Mouse (Mus musculus) induced T-regulatory cell, adult 2 months (primary cell): ENCODE measurements at regions not wholly inside any gene's neighbourhood (a gene's known extent, or its start where the extent isn't known, plus 50 kb on each side); places are given as distances from the start of the nearest gene placed in this dataset.

Experiments
- DNase-seq: peaks from one replicate; pipeline ENCODE4 v3.0.0-alpha.2; 2012; ENCODE audit warnings: low read depth

DNA sequence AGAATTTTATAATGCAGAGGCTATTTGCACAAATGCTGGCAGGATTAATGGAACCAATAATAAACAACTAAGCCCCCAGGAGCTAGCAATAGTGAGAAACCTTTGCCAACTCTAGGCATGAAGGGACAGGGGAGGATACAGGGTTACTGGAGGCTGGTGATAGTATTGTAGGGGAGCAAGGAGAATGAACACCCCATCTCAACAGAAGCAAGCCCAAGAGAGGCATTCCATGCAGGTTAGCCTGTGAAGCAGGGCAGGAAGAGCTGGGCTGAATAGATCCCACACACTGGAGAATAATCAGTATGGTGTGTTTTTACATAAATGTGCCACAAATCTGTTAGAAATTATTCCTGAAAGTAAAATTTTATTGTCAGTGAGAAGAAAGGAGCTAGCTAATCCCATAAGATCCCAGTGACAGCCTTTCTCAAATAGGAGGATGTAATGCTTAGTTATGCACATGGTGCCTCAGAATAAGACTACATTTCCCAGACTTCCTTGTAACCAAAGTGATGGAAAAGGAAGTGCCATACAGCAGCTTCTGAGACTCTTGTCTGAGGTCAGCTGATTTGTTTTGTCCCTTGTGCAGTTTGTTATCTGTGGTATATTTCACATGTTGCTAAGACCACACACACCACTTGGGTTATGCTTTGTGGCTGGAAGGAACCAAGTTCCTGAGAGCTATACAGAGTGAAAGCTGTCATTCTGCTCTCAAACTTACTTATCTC lies 111.1 kb downstream of the Ccdc71l start:
- DNase-seq: peak; percentile 1

DNA sequence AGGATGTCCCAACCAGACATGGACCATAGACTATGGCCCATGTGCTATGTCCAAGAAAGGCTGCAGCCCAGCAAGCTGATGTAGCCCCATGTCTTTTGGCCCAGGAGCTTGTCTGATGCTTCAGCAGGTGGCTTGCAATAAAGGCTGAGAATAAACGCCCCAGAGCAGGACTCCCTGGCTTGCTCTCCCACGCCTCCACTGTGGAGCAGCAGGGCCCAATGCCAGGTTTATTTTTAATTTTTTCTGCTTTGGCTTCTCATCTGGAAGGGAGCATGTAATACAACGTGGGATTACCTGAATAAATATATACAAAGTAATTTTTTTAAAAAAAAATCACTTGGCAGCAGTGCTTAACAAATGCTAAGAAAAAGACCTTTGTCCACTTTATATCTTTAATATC lies 125.7 kb downstream of the Ccdc71l start:
- DNase-seq: no peak

DNA sequence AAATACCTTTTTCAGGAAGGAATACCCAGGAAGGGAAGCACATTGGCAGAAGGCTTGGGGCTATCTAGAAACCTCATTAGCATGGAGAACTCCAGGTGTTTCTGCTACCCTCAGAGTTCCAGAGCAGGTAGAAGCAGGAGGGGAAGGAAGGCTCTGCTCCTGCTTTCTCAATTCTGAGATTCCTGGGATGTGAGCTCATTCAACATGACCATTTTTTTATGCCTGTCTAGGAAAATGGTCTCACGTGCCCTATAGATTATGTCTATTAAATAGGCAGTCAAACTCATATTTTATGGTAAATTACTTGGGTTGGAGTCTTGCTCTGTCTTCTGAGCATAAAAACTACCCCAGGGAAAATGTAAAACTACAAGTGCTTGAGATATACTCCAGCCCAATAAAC lies 130.2 kb downstream of the Ccdc71l start:
- DNase-seq: no peak

DNA sequence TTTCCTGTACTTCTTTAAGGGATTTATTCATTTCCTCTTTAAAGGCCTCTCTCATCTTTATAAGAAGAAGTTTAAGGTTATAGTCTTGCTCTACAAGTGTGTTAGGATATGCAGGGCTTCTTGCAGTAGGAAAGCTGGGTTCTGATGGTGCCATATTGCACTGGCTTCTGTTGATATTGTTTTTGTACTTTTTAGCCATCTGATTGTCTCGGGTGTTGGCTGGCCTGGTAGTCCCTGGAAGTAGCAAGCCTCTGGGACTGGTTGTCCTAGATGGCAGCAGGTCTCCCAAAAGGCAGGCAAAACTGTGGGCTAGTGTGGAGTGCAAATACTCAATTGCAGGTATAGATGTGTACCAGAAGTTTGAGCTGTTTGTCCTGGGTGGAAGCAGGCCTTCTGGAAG lies 147.1 kb downstream of the Ccdc71l start:
- DNase-seq: no peak

DNA sequence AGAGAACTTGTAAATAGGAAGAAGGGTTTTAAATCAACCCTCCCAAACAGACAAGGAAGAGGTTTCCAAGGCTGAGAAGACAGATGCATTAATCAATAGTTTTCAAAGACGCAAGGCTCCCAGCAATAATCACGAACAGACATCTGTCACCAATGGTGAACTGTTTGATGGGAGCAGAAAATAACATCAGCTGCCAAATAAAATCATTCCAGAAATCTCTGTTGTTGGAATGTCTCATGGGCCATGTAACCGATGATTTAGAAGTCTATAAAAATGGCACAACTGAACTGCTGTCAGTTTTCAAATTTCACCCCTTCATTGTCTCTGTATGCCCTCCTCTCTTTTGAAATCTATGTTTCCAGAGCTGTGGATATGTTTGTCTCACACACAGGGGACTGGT lies 152.7 kb downstream of the Ccdc71l start:
- DNase-seq: no peak

DNA sequence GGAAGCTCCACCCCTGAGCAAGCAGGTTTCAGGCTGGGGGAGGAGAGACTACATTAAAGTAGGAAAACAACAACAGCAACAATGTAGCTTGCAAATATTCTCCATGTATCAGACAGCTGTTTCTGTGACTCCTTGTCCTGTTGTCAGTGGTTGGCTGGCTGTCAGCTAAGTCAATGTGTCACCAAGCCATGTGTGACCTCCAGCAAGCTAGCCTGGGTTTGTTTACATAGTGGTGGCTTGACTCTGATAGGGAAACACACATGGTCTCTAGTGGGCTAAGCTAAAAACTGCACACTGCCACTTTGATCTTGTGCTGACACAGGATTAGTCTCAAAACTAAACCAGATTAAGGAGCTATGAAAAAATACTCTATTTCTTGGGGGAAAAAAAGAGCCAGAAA lies 155.1 kb downstream of the Ccdc71l start:
- no peak for DNase-seq

DNA sequence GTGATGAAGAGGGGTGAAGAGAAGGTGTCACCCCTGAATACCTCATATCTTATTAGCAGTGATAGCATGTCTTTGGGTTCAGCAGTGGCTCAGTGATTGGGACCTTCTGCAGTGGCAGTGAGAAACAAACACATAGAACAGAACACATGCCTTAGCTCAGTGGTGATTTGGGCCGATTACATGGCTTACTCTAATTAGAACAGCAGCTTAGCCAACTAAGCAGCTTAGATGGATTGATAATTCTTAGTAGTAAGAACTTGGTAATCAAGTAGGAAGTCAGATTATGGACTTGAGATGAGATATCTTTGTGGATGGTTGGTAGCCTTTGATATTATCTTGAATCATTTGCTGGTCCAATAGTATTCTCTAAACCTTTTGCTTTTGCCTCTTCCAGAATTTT lies 167.0 kb downstream of the Ccdc71l start:
- DNase-seq: no peak

DNA sequence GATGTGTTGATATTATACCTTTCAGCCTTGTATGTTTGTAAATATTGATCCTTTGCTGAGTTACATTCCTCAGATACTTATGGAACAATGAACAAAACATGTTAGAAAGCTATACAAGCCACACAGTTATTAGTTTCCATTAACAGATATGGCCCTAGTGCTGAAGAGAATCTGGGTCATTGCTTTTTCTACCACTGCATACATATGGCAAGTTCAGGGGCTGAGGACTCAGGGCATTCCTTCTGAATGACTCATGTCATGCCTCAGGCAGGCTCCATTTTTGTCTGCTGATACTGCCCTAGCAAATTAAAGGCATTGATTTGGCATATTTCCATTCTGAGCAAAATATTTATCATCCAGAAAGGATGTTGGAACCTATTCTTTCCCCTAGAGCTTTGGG lies 167.9 kb downstream of the Ccdc71l start:
- no peak for DNase-seq

DNA sequence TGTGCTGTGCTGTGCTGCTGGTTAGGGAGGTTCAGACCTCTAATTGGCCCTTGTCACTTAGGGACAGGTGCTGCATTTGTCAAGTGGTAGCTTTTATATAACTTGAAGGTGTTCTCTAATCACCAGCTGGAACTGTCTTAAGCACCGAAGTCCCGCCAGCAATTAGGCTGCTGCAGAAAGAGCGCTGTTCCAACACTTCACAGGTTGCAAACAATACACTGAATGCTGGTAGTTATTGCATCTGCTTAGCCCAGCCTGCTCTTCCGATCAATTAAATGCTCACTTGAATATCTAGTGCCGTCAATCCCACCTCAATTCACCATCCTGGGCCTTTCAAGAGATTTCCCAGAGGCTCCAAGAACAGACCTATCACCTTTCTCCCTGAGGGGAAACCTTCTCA lies 175.3 kb downstream of the Ccdc71l start:
- no peak for DNase-seq

DNA sequence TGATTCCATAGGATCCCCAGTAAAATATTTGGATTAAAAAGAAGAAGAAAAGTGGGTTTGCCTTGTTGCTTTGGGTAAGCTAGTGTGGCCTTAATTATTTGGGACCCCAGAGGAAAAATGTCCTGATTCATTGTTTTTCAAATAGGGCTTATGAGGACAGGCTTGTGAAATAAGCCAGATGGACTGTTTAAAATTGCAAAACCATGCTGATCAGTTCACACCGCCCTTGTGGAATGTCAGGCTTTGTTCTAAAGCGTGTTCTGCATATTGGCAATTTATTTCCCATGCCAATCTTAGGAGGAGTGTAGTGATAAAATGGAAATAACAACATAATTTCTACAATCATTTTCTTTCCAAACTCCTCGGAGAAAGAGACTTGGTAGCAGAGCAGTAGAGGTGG lies 189.3 kb downstream of the Ccdc71l start:
- no peak for DNase-seq

DNA sequence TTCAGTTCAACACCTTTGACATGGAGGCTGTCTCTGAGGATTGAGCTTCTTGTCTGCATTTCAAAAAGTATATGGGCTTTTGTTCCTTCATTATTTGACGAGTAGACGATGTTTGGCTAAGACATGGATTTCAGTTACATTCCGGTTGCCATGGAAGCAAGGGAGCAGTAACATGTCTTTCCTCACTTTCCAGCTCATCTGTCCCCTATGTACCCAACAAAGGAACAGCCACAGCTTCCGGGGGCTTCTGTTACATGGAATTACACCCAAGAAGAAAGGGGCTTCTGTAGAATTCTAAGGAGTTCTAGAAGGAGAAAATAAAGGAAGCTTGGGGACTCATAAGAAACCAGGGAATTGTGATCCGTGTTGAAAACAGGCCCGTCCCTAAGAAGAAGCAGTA lies 202.8 kb downstream of the Ccdc71l start:
- DNase-seq: no peak

DNA sequence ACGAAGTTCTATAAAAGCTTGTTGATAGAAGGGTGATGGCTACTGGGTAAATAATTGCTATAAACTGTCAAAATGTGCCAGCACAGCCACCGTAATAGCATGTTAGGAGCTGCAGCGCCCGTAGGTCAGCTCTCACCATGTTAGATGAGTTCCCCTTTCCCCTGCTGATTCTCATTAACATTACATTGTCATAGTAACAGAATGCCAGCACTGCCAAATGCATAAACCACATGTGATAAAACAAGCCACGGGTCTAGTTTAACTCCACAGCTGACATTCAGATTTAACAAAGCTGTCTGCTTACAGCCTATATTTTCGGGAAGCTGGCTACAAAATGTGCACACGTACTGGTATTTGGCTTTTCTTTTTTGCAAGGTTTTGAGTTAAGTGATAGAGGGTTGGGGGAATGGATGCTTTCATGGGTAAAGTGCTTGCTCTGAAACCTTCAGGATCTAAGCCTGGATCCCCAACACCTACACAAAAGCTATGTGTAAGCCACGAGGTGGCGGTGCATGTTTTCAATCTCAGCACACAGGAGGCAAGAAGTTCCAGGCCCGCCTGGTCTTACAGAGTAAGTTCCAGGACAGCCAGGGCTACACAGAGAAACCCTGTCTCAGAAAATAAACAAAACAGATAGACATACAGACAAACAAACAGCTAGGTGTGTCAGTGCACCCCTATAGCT lies 217.1 kb upstream of the Nampt start:
- no peak for DNase-seq

DNA sequence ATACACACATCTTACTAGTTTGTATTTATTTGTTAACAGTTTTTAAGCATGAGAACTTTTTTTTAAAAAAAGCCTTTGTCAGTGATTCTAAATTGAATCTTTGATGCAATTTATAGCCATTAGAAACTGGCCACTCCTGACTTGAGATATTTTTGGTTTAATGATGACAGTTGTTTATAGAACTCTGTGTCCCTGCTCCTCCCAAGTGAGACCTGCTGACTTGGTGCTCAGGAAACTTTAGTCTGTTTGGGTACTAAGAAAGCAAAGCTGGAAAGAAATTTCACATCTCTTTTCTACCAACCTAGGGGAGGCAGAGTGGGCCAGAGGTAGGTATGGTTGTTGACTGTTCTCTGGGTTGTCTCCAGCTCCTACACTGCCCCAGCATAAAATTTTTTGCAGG lies 214.0 kb upstream of the Nampt start:
- DNase-seq: no peak

DNA sequence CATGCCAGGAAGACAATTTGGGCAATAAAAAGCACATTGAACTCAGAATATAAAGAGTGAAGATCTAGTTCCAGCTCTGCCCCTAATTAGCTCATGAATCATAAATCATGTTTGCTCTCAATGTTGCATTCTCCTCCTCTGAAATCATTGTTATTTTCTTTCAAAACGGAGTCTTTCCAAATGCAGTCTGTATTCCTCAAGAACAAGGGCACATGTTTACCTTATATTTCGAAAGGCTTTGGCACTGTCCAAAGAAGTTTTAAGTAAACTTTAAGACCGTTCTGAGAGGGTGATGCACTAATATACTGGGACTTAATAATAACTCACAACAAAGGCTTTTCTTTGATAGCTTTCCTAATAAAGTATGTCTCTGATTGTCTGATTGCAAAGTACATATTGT lies 204.3 kb upstream of the Nampt start:
- DNase-seq: no peak

DNA sequence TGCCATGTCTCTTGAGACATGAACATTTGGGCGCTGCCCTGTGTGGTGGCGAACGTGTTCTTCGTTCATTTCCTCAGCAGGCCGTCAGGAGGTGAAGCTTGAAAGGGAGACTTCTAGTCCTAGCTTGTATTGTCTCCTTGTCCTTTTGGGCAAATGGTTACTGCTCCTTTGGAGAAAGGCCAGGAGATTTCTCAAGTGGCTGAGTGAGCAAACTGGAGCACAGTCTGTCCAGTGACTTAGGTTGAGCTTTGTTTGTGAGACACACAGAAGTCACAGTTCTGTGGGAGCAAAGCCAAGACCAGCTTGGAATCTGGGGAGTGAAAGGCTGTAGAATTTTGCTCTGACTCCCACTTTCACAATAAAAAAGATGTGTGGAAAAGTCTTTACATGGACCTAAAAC lies 203.3 kb upstream of the Nampt start:
- no peak for DNase-seq

DNA sequence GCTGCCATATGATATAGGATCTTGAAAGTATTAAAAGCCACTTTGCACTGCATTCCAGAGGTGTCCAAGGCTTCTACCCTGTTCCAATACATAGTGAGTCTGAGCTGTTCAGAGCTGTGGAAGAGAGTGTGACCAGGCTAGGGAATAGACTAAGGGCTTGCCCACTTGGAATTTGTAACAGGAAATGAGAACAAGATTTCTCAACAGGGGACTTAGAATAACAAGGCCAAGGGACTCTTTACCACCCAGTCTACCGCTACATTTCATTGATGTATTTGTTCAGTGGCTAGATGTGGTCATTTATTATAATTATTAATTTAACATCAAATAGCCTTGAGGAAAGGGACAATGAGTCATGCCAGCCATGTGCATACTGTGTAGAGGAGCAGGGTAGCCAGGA lies 202.3 kb upstream of the Nampt start:
- no peak for DNase-seq

DNA sequence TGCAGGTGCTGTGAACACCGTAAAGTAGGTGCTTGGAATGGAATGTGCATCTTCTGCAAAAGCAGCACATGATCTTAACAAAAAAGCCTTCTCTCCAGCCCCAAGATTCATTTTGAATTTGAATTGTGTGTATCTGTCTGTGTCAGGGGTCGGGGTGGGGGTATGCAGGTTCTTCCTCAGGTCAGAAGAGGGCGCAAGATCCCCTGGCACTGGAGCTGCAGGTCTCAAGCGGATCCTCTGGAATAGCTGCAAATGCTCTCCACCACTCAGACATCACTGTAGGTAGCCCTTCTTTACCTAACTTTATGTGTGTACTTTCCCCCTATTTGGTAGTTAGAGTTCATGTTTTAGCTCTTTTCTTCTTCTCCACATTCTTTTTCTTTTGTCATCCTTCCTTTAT lies 199.5 kb upstream of the Nampt start:
- DNase-seq: no peak

DNA sequence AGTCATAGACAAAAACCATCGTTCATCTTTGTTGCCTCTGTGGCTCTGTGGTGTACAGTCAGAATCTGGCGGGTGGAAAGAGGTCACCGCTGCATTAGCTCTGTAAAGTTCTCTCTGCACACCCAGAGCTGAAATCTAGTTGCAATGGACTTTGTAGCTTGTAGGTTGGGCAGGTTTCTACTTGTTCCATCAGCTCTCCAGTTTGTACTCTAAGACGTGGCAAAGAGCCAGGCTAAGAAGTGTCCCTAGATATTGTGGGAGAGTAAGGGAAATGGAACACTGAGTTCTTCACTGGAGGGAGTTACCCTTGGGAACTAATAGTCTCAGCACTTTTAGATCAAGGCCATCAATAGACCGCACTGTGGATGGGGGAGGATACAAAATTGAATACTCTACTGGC lies 197.6 kb upstream of the Nampt start:
- DNase-seq: no peak

DNA sequence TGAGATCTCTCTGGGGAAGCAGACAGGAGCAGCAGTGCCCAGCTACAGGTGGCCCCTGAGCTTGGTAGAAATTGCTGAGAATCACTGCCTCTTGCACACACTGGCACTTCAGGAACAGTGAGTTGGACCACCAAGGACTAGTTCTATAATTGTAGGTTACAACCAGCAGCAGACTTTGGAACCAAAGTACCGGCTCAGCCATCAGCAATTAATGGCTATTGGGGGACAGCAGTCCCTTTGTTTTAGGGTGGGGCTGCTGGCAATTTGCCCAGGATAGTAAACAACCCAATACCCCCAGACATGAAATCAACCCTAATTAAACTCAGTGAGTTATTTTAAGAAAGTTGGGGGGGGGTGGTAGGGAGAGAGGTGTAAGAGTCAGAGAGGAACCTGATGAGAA lies 190.8 kb upstream of the Nampt start:
- DNase-seq: no peak

DNA sequence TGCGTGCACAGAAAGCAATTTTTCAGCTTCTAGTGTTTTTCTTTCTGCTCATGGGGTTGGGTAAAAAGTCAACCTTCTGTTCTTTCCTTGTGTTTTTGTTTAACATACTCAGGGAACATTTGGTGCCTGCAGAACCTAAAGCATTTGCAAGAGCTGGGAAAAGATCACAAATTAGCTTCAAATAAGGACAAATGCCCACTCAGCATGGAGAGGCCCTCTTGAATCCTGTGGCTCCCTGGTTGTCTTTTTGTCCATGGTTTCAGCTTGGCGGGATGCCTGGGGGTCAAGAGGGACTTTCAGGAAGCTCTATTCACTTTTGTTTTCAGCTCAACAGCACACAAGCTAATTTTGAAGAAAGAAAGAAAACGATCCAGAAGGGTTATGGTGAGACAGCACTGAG lies 186.4 kb upstream of the Nampt start:
- DNase-seq: no peak

DNA sequence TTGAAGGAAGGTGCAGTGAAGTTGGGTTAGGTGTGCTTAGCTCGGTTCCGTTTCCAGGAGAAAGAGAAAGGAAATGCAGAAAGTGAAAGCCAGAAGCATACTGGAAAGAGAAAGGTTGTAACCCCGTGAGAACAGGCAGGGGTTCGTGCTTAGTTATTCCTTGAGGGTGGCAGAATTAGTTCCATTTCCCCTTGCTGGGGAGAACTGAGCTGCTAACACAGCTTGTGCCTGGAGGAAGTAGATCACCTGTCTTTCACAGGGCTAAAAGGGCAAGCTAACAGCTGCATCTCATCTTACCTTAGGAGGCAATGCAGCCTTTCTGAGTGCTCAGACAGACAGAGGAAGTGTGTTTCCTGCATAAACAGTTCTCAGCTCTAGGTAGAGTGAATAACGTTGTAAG lies 184.3 kb upstream of the Nampt start:
- DNase-seq: peak; percentile 29

DNA sequence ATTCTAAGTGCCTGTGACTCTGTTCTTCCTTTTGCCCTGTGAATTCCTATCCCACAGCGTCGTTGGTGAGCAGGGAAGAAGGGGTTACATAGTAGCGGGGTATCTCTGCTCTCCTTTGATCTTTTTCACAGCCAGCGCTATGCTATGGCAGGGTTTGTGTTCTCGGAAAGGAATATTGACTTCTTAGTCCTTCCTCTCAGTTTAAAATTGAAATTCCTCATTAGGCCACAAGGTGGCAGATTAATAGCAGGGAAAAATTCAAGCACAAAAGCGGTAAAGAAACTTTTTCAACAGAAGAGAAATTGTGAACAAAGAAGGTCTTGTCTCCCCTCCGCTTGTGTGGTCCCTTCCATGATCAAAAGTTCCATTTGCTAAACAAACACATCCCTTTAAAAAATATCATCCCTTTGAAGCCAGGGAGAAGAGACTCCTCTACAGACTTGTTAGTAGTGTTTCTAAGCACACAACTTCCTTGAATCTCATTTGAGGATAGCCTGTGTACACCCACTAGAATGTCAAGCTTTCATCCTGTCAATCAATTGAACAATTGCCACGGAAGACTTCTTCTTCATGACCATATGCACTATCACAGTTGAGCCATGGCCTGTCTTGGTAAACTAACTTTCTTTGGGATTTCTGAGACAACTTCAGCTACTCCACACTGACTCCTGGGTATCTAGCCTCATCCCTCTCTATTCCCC lies 181.8 kb upstream of the Nampt start:
- peak; percentile 78 for DNase-seq

DNA sequence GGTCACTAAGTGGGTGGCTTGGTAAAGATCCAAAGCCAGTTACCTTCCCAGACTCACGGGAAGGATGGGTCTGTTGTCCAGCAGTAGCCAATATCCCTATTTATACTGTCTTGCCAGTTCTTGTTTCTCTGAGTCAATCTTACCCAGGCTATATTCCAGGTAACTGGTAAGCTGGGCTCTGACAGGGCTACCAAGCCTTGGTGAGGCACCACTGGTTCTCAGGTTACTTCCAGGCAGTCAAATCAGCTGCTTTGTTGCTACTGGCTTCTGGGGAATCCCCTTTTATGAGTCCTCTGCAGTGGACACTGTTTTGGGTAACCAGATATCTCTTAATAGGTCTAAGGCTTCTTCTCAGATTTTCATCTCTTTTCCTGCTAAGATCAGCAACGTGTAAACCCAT lies 178.8 kb upstream of the Nampt start:
- no peak for DNase-seq

DNA sequence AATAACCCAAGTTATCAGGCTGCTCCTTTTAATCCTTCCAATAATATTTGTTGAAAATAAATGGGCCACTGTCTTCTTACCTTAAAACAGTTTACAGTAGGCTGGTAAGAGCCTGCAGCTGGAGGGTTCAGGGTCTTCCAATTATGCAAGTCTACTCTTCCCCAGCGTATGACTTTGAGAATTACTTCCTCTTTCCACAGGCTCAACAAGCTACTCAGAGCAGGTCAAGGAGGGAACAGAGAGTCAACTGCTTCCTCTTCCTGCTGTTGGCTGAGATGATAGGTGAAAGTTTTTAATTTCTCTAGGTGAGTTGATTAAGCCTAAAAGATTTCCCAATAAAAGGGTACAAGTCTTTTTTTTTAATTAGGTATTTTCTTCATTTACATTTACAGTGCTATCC lies 176.9 kb upstream of the Nampt start:
- DNase-seq: no peak
